Mouse (Mus musculus): Measurements from ENCODE around the gene Msrb3.

Msrb3 gene

GRCm38 (mm10) chr10:120811796-120812443 is 87.0 kb downstream of the Msrb3 start:
- no peak for DNase-seq (ENCODE audit: low read depth in 2 of 2, low spot score in 2 of 2)

- DNase-seq (ENCODE audit: low read depth in 2 of 2, low spot score in 2 of 2): no peak
Measured at GRCm38 (mm10) chr10:120810832-120811571, 87.9 kb downstream of the Msrb3 start.

- DNase-seq (ENCODE audit: low read depth in 2 of 2, low spot score in 2 of 2): no peak
Measured at GRCm38 (mm10) chr10:120810053-120810696, 88.7 kb downstream of the Msrb3 start.

GRCm38 (mm10) chr10:120808167-120808566 is 90.7 kb downstream of the Msrb3 start:
- DNase-seq (ENCODE audit: low read depth in 2 of 2, low spot score in 2 of 2): no peak

- DNase-seq (ENCODE audit: low read depth in 2 of 2, low spot score in 2 of 2): no peak
Measured at GRCm38 (mm10) chr10:120801127-120801526, 97.8 kb downstream of the Msrb3 start.

- DNase-seq (ENCODE audit: low read depth in 2 of 2, low spot score in 2 of 2): no peak
Measured at GRCm38 (mm10) chr10:120799479-120799878, 99.4 kb downstream of the Msrb3 start.

- no peak for DNase-seq (ENCODE audit: low read depth in 2 of 2, low spot score in 2 of 2)
Measured at GRCm38 (mm10) chr10:120796749-120797148, 102.2 kb downstream of the Msrb3 start.

GRCm38 (mm10) chr10:120794391-120794817 is 104.5 kb downstream of the Msrb3 start:
- no peak for DNase-seq (ENCODE audit: low read depth in 2 of 2, low spot score in 2 of 2)

- no peak for DNase-seq (ENCODE audit: low read depth in 2 of 2, low spot score in 2 of 2)
Measured at GRCm38 (mm10) chr10:120792191-120792765, 106.6 kb downstream of the Msrb3 start.

- DNase-seq (ENCODE audit: low read depth in 2 of 2, low spot score in 2 of 2): no peak
Measured at GRCm38 (mm10) chr10:120791438-120791837, 107.5 kb downstream of the Msrb3 start.

- DNase-seq (ENCODE audit: low read depth in 2 of 2, low spot score in 2 of 2): no peak
Measured at GRCm38 (mm10) chr10:120787202-120787601, 111.7 kb downstream of the Msrb3 start.

- DNase-seq (ENCODE audit: low read depth in 2 of 2, low spot score in 2 of 2): no peak
Measured at GRCm38 (mm10) chr10:120784516-120784915, 114.4 kb downstream of the Msrb3 start.

GRCm38 (mm10) chr10:120783393-120783792 is 115.5 kb downstream of the Msrb3 start:
- no peak for DNase-seq (ENCODE audit: low read depth in 2 of 2, low spot score in 2 of 2)

- DNase-seq (ENCODE audit: low read depth in 2 of 2, low spot score in 2 of 2): no peak
Measured at GRCm38 (mm10) chr10:120777499-120777898, 121.4 kb downstream of the Msrb3 start.

GRCm38 (mm10) chr10:120775361-120775760 is 123.5 kb downstream of the Msrb3 start:
- no peak for DNase-seq (ENCODE audit: low read depth in 2 of 2, low spot score in 2 of 2)

GRCm38 (mm10) chr10:120767418-120767817 is 131.5 kb downstream of the Msrb3 start:
- DNase-seq (ENCODE audit: low read depth in 2 of 2, low spot score in 2 of 2): no peak

- no peak for DNase-seq (ENCODE audit: low read depth in 2 of 2, low spot score in 2 of 2)
Measured at GRCm38 (mm10) chr10:120765398-120765797, 133.5 kb downstream of the Msrb3 start.

- no peak for DNase-seq (ENCODE audit: low read depth in 2 of 2, low spot score in 2 of 2)
Measured at GRCm38 (mm10) chr10:120763656-120764466, 135.0 kb downstream of the Msrb3 start.

GRCm38 (mm10) chr10:120762958-120763357 is 135.9 kb downstream of the Msrb3 start:
- no peak for DNase-seq (ENCODE audit: low read depth in 2 of 2, low spot score in 2 of 2)

GRCm38 (mm10) chr10:120760679-120761078 is 138.2 kb downstream of the Msrb3 start:
- DNase-seq (ENCODE audit: low read depth in 2 of 2, low spot score in 2 of 2): no peak

GRCm38 (mm10) chr10:120759883-120760282 is 139.0 kb downstream of the Msrb3 start:
- DNase-seq (ENCODE audit: low read depth in 2 of 2, low spot score in 2 of 2): no peak

Measured in CD8-positive naive resting alpha-beta T cell, adult 2 months (primary cell).